Mouse (Mus musculus): Measurements from ENCODE around the gene Large2. TPM values are rescaled to one million over a fixed set of nuclear protein-coding genes. Genes with fewer than 3 reads are reported as not detected.

Large2 gene
- polyA plus RNA-seq, 1 experiment from 2014 or later: 0.55 TPM

DNA sequence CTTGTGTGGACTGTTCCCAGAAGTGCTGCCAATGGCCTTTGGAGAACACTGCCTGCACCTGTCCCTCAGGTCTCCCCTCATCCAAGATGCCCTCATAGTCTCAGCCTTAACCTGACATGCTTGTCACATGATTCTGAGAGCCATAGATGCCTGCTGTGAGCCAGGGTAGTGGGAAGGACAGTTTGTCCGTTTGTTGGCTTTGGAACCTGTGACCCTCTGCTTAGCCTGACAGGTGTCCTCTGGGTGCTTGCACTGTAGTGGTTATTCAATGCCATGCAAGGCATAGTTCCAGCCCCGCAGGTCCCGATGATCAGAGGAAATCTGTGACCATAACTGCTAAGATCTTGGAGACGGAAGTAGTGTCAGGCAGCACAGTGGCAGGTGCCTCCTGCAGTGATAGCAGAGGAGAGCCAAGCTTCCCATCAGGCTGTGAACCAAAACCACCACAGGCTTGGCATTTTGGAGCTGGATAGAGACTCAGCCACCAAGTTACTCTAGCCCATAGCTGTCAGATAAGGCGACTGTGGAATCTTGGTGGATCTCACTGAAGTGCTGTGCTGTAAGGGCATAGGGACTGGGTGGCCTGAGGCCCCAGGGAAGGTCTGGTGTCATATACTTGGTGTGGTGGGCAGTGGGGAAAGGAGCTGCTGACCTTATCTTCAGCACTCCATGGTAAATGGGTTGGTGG lies 7.4 kb upstream of the Large2 start, which contains the start of gene 1700029I15Rik:
Gene 1700029I15Rik, plus strand, starts transcription at position 638 of the 688 bp plus-strand sequence.
- DNase-seq (ENCODE audit: low read depth, low spot score): no peak
- in situ Hi-C loops (cut with MboI; ENCODE audit: low pct_unique_long_range_greater_than_20kb): no loop called here
- ChIA-PET POLR2A (no interaction called here), CTCF (no interaction called here)
- TF ChIP-seq CTCF (IDR thresholded peaks at IDR 0.05): no peak
- no peaks in the 10 kb centered on the region for H3K27me3 ChIP-seq
- no peak for ATAC-seq

DNA sequence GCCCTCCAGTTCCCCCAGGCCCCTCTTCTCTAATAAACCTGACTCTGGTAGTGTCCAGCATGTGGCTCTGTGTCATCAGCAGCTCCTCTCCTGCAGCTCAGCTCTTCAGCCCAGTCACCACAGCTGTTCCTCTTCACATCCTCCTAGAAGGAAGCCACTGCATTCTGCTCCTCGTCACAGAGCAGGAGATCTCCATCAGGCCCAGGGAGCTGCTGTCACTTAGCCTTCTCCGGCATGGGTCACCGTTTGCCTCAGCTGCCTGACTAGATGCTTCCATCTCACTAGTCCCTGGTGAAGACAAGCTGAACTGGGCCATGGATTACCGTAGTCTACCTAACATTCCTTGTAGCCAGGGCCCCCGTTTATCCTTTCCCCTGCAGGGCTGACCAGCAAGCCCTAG lies 6.5 kb upstream of the Large2 start:
- in situ Hi-C loops (cut with MboI; ENCODE audit: low pct_unique_long_range_greater_than_20kb): no loop called here

DNA sequence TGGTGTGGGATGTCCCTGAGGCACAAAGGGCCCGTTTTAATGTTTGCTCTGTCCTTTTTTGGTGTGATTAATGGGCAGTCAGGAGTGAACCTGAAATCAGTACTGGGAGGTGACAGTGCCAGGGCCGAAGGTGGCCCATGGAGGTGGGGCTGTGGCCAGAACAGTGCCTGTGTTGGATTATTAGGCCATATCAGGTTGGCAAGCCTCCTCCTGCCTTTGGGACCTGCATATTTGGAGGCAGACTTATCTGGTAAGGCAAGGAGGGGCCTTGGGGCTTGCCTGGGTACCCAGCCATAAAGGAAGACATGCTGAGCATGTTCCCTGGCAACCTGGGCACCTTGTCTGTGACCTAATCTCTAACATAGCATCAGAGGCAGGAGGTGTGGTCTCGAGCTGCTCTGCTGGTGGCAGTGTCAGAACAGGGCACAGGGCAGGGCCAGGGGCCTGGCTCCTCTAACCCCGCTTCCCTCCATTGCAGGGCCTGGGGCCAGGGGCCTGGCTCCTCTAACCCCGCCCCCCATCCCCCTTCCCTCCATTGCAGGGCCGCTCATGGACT lies 5.9 kb upstream of the Large2 start:
- ChIA-PET POLR2A (no interaction called here), CTCF (no interaction called here)
- in situ Hi-C loops (cut with MboI; ENCODE audit: low pct_unique_long_range_greater_than_20kb): no loop called here
- DNase-seq (ENCODE audit: low read depth, low spot score): no peak
- no peaks in the 10 kb centered on the region for H3K27me3 ChIP-seq
- no peak for TF ChIP-seq CTCF (IDR thresholded peaks at IDR 0.05)
- no peak for ATAC-seq

More for the DNA sequence above, 6.5 kb upstream of the Large2 start:
- no peaks in the 10 kb centered on the region for H3K27me3 ChIP-seq
- DNase-seq (ENCODE audit: low read depth, low spot score): no peak
- CTCF ChIA-PET: no interaction called here
- POLR2A ChIA-PET: no interaction called here
- no peak for TF ChIP-seq CTCF (IDR thresholded peaks at IDR 0.05)
- no peak for ATAC-seq

DNA sequence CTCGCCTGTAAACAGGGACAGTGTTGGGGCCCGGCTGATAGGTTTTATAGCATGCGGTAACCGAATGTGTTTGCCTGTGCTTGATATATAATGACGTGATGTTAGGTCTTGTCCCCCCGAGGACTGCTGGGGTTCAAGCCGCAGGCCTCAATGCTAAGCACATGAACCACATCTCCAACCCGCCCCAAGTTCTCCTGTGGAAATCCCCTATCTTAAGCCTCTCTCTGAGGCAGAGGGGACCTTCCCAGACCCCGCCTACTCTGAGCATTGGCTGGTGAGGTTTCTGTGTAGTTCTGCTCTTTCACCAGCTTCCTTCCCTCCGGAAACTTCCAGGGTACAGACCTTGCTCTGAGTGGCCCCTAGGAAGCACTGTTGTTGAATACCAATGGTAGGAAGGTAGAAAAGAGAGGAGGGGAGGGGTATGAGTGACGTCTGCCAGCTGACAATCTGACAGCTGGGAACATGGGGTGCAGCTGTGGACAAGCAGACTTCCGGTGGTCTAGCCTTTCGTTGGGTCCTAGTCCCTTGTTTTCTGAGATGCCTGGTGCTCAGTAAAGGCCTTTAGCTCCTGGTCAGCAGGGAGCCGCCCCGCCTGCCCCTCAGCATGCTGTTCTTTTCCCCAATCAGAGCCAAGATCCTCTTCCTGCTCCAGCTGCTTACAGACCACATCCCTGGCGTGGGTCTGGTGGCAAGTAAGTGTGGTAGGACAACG lies 5.3 kb upstream of the Large2 start:
- ATAC-seq: no peak
- DNase-seq (ENCODE audit: low read depth, low spot score): no peak
- in situ Hi-C loops (cut with MboI; ENCODE audit: low pct_unique_long_range_greater_than_20kb): loop anchor here (5.0 kb wide), 1 partner anchor 52 kb away; the partner anchor contains the start of gene Cry2
- ChIA-PET CTCF (no interaction called here), POLR2A (no interaction called here)
- no peaks in the 10 kb centered on the region for H3K27me3 ChIP-seq
- TF ChIP-seq CTCF (IDR thresholded peaks at IDR 0.05): no peak

DNA sequence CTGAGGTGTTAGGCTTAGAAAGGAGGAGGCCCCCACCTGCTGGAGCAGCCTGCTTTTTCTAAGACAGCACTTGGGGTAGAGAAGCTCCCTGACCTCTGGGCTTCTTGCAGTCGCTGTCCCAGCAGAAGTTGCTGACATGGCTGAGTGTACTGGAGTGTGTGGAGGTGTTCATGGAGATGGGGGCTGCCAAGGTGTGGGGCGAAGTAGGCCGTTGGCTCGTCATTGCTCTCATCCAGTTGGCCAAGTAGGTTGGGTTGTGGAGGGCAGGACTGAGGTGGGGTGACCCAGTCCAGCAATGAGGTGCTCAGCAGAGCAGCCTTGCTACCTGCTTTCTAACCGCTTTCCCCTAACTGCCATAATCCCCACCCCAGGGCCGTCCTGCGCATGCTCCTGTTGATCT lies 2.7 kb upstream of the Large2 start:
- no peak for TF ChIP-seq CTCF (IDR thresholded peaks at IDR 0.05)
- no peaks in the 10 kb centered on the region for H3K27me3 ChIP-seq
- CTCF ChIA-PET: no interaction called here
- POLR2A ChIA-PET: no interaction called here
- DNase-seq (ENCODE audit: low read depth, low spot score): no peak
- ATAC-seq: no peak
- in situ Hi-C loops (cut with MboI; ENCODE audit: low pct_unique_long_range_greater_than_20kb): loop anchor here (5.0 kb wide), 1 partner anchor 55 kb away; the partner anchor contains the start of gene Cry2

DNA sequence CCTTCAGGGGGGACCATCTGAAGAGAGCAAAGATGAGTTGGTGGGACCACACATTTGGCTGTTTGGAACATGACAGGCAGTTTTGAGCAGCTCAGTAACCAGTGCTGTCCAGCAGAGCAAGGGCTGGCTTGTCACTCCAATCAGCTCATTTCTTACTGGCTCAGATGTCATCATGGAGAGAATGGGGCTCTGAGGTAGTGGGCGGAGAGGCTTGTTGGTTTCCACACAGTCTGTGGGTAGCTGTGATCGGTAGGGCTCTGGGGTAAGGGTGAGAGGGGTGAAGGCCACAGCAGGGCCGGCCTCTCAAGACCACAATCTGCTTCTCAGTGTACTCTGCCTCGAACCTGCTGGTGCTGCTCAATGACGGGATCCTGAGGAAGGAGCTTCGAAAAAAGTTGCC lies 1.6 kb upstream of the Large2 start:
- DNase-seq (ENCODE audit: low read depth, low spot score) (no peak), ATAC-seq (no peak)
- POLR2A ChIA-PET: no interaction called here
- CTCF ChIA-PET: interaction anchor here (0.9 to 1.2 kb wide), 3 partner anchors 45 to 370 kb away, joined by 3 read pairs; no protein-coding TSS in a partner anchor
- no peak for TF ChIP-seq CTCF (IDR thresholded peaks at IDR 0.05)
- in situ Hi-C loops (cut with MboI; ENCODE audit: low pct_unique_long_range_greater_than_20kb): loop anchor here (5.0 kb wide), 1 partner anchor 56 kb away; the partner anchor contains the start of gene Cry2
- H3K27me3 ChIP-seq: no peaks in the 10 kb centered on the region

DNA sequence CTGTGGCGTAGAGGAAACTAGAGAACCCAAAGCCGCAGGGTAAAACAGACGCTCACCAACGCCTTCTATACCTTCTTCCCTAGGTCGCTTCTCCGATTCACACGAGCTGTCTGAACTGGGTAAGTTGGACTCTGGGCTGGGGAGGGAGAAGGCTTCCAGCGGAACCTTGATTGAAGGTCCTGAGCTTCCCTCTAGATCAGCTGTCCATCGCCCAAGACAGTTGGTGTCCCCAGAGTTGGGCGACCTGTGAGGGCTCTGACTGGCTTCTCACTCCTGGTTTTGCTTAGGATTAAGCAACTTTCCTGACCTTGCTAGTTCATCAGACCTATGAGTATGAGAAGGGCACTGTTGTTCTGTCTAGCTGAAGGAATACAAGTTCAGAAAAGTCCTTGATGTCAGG lies 1.1 kb upstream of the Large2 start:
- in situ Hi-C loops (cut with MboI; ENCODE audit: low pct_unique_long_range_greater_than_20kb): loop anchor here (5.0 kb wide), 1 partner anchor 57 kb away; the partner anchor contains the start of gene Cry2
- ATAC-seq: no peak
- POLR2A ChIA-PET: interaction anchor here (0.8 to 1.1 kb wide), 2 partner anchors 12 to 193 kb away, joined by 3 to 4 read pairs; no protein-coding TSS in a partner anchor
- no peak for TF ChIP-seq CTCF (IDR thresholded peaks at IDR 0.05)
- no peaks in the 10 kb centered on the region for H3K27me3 ChIP-seq
- DNase-seq (ENCODE audit: low read depth, low spot score): no peak
- CTCF ChIA-PET: interaction anchor here (1.0 to 1.3 kb wide), 3 partner anchors 53 to 369 kb away, joined by 3 to 4 read pairs (median 3); partner anchors contain the start of gene Cry2

DNA sequence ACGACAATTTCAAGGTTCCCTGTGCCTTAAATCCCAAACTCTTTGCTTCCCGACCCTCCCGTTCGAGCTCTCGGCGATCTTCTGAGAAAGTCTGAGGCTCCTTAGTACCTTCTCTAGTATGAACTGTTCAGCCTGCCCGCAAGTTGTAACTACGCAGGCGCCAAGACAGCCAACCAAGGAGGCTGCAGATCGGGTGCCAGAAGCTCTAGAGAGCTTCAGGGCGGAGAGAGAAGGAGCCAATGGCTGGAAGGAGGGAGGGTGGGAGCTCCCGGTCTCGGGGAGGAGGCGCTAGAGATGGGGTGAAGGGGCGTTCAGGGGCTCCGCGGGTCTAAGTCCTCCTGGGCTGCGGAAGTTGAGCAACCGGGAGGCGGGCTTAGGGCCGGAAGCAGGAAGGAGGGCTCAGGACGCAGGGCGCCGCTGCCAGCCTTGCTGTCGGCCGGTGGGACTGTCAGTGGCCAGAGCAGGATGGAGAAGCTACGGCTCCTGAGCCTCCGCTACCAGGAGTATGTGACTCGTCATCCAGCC lies 492 bp upstream of the Large2 start:
- ChIA-PET POLR2A (interaction anchor here (0.8 to 1.9 kb wide), 3 partner anchors 13 to 193 kb away, joined by 3 to 5 read pairs (median 4); partner anchors contain the start of gene Cry2), CTCF (interaction anchor here (1.0 to 1.3 kb wide), 3 partner anchors 16 to 58 kb away, joined by 3 to 4 read pairs (median 4); partner anchors contain the start of gene Cry2)
- TF ChIP-seq CTCF (IDR thresholded peaks at IDR 0.05): no peak
- in situ Hi-C loops (cut with MboI; ENCODE audit: low pct_unique_long_range_greater_than_20kb): loop anchor here (5.0 kb wide), 1 partner anchor 57 kb away; the partner anchor contains the start of gene Cry2
- DNase-seq (ENCODE audit: low read depth, low spot score) (peak; percentile 89), ATAC-seq (peak; percentile 97)
- H3K27me3 ChIP-seq: no peaks in the 10 kb centered on the region

DNA sequence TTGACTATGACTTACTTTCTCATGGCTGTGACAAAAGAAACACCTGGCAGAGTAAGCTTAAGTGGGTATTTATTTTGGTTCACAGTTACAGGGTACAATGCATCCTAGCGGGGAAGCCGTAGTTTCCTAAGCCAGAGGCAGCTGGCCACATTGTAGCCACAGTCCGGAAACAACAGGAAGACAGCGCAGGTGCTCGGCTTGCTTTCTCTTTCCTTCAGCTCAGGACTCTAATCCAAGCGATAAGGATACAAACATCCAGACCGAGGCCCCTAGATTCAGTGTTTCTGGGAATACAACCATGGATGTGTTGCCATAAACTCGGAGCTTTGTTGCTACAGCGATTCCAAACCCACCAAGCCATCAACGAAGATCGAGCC lies 1.2 kb downstream of the Large2 start:
- H3K27me3 ChIP-seq: no peaks in the 10 kb centered on the region
- in situ Hi-C loops (cut with MboI; ENCODE audit: low pct_unique_long_range_greater_than_20kb): no loop called here
- ATAC-seq: no peak
- ChIA-PET CTCF (interaction anchor here (1.3 kb wide), 2 partner anchors 13 to 49 kb away, joined by 3 to 5 read pairs; no protein-coding TSS in a partner anchor), POLR2A (interaction anchor here (1.4 to 1.9 kb wide), 2 partner anchors 15 to 60 kb away, joined by 3 to 5 read pairs; partner anchors contain the start of gene Cry2)
- DNase-seq (ENCODE audit: low read depth, low spot score): no peak
- no peak for TF ChIP-seq CTCF (IDR thresholded peaks at IDR 0.05)

DNA sequence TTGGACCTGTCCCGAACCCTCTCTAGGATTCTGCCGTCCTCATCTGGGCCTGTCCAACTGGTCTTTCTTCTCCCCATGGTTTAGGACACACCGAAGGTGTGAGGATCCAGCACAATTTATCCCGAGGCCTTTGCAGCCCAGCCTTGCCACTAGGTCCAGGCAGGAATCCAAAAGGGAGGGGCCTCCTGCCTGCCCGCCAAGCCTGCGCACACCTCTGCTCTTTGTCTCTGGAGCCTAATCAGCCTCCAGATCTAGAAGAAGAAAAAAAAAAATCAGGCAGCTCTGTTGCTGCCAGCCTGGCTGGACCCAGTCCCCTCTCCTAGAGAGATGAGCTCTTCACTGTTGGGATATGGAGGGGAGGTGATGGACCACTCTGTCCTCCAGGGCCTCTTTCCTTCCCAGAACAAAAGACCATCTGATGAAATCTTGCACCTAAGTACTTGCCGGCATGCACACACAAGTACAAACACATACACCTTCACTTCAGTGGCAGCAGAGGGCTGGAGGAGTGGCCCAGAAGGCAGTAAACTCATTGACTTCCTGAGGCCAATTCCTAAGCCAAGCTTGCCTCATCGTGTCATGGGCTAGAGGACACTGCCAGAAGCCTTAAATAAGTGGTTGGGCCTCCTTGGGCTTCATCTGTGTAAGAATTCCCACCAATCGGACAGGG lies 1.8 kb downstream of the Large2 start:
- no peak for TF ChIP-seq CTCF (IDR thresholded peaks at IDR 0.05)
- ATAC-seq (no peak), DNase-seq (ENCODE audit: low read depth, low spot score) (no peak)
- POLR2A ChIA-PET: interaction anchor here (1.4 to 1.9 kb wide), 2 partner anchors 16 to 60 kb away, joined by 3 to 5 read pairs; partner anchors contain the start of gene Cry2
- CTCF ChIA-PET: interaction anchor here (1.3 kb wide), 2 partner anchors 10 to 50 kb away, joined by 3 to 5 read pairs; no protein-coding TSS in a partner anchor
- in situ Hi-C loops (cut with MboI; ENCODE audit: low pct_unique_long_range_greater_than_20kb): no loop called here
- H3K27me3 ChIP-seq: no peaks in the 10 kb centered on the region
